11 mouse cellular contexts compared by ENCODE assay signal in genomic region chr2:128153551-128153910, GRCm38 (mm10). TPM values are rescaled to one million over a fixed set of nuclear protein-coding genes. Genes with fewer than 3 reads are reported as not detected.
DNase-seq lines count a peak whose midpoint lies in the region; ATAC-seq and TF ChIP-seq lines count a peak whose summit lies in the region.
"Had no signal": no experiment of that assay in that cellular context is flagged by ENCODE, and none has a peak within 500 bp of the region (broad histone marks: within the 10 kb centered on the region; RNA-seq: fewer than 3 reads in every experiment).

No protein-coding gene starts in this region.

- peak; percentile 93 for DNase-seq in heart, adult 11 months
- DNase-seq in heart, postnatal 25 days (ENCODE audit: low spot score), result no peak
- DNase-seq in midbrain, embryonic 14.5 days, result peak; percentile 40
- peak; percentile 61 for DNase-seq in thymus, adult 2 months
- no peak for DNase-seq in urinary bladder, postnatal 10 days (ENCODE audit: low spot score)
- DNase-seq in cerebellum, adult 8-10 months, result no peak
- DNase-seq: cerebellum, adult 9-10 months; layer of hippocampus, postnatal 36 days had no signal

- H3K36me3 ChIP-seq in midbrain, embryonic 14.5 days (ENCODE audit: control insufficient read depth, insufficient read depth, low read length), result peaks cover 3% of the 10 kb centered on the region; the same call in 1 of the 2 replicates
- H3K36me3 ChIP-seq in midbrain, embryonic 16.5 days (ENCODE audit: control insufficient read depth, insufficient read depth, low read length), result no peaks in the 10 kb centered on the region
- H3K36me3 ChIP-seq in hindbrain, embryonic 16.5 days (ENCODE audit: control insufficient read depth, insufficient read depth, low read length), result no peaks in the 10 kb centered on the region
- H3K36me3 ChIP-seq in thymus, adult 2 months (ENCODE audit: control insufficient read depth, insufficient read depth, low read length), result peaks cover 6% of the 10 kb centered on the region

- WGBS in midbrain, embryonic 14.5 days, result 44% methylated on average over 11 of the region's 11 CpGs
- 32% methylated on average over 11 of the region's 11 CpGs for WGBS in midbrain, embryonic 16.5 days
- WGBS in hindbrain, embryonic 16.5 days, result 35% methylated on average over 11 of the region's 11 CpGs
- 11% methylated on average over 11 of the region's 11 CpGs for WGBS in thymus, adult 2 months

- intact Hi-C loops in heart, postnatal 25 days (cut with DNase I), result no loop called here

- no peak for ATAC-seq in midbrain, embryonic 14.5 days (ENCODE audit: low FRiP score, low TSS enrichment)
- ATAC-seq in midbrain, embryonic 16.5 days, result no peak
- peak; percentile 62; the same call in 1 of the 2 replicates for ATAC-seq in hindbrain, embryonic 16.5 days
- ATAC-seq: intestine, embryonic 16.5 days had no signal

- no peaks in the 10 kb centered on the region for H3K9me3 ChIP-seq in midbrain, embryonic 14.5 days (ENCODE audit: control insufficient read depth, low read length)
- no peaks in the 10 kb centered on the region for H3K9me3 ChIP-seq in midbrain, embryonic 16.5 days (replicated peaks; ENCODE audit: control insufficient read depth, low read length, poor library complexity, severe bottlenecking)
- no peaks in the 10 kb centered on the region for H3K9me3 ChIP-seq in hindbrain, embryonic 16.5 days (ENCODE audit: control insufficient read depth, low read length)

- H3K27ac ChIP-seq in midbrain, embryonic 14.5 days (replicated peaks; ENCODE audit: low read depth, low read length), result no peak overlapping the region
- no peak overlapping the region for H3K27ac ChIP-seq in midbrain, embryonic 16.5 days (ENCODE audit: low read length)
- H3K27ac ChIP-seq in hindbrain, embryonic 16.5 days (ENCODE audit: low read depth, low read length), result no peak overlapping the region
- peak overlapping the region; percentile 90 for H3K27ac ChIP-seq in thymus, adult 2 months (ENCODE audit: control insufficient read depth, insufficient read depth, low read length)

- H3K4me1 ChIP-seq in midbrain, embryonic 14.5 days (ENCODE audit: control insufficient read depth, insufficient read depth, low read length), result peaks cover 8% of the 10 kb centered on the region; the same call in 1 of the 2 replicates
- H3K4me1 ChIP-seq in midbrain, embryonic 16.5 days (ENCODE audit: control insufficient read depth, insufficient read depth, low read length), result peaks cover 10% of the 10 kb centered on the region
- H3K4me1 ChIP-seq in hindbrain, embryonic 16.5 days (ENCODE audit: control insufficient read depth, insufficient read depth, low read depth, low read length), result peaks cover 6% of the 10 kb centered on the region
- H3K4me1 ChIP-seq in thymus, adult 2 months (replicated peaks; ENCODE audit: control insufficient read depth, insufficient read depth, low read length), result peaks cover 62% of the 10 kb centered on the region

- H3K27me3 ChIP-seq in midbrain, embryonic 14.5 days (ENCODE audit: control insufficient read depth, insufficient read depth, low read length), result no peaks in the 10 kb centered on the region
- no peaks in the 10 kb centered on the region for H3K27me3 ChIP-seq in midbrain, embryonic 16.5 days (ENCODE audit: control insufficient read depth, insufficient read depth, low read depth, low read length)
- H3K27me3 ChIP-seq in hindbrain, embryonic 16.5 days (replicated peaks; ENCODE audit: control insufficient read depth, insufficient read depth, low read length), result no peaks in the 10 kb centered on the region
- H3K27me3 ChIP-seq in thymus, adult 2 months (ENCODE audit: control insufficient read depth, insufficient read depth, low read length), result no peaks in the 10 kb centered on the region

- no peak overlapping the region for H3K4me2 ChIP-seq in midbrain, embryonic 14.5 days (ENCODE audit: low read length)
- no peak overlapping the region for H3K4me2 ChIP-seq in midbrain, embryonic 16.5 days (ENCODE audit: low read length)
- no peak overlapping the region for H3K4me2 ChIP-seq in hindbrain, embryonic 16.5 days (ENCODE audit: low read length)

- no peak for TF ChIP-seq POLR2A in thymus, adult 2 months (IDR thresholded peaks at IDR 0.05; ENCODE audit: control insufficient read depth, extremely low read depth, insufficient read depth, low read length, poor library complexity)

- no peak overlapping the region for H3K4me3 ChIP-seq in midbrain, embryonic 14.5 days (replicated peaks; ENCODE audit: low read depth, low read length)
- no peak overlapping the region for H3K4me3 ChIP-seq in midbrain, embryonic 16.5 days (ENCODE audit: low read depth, low read length)
- H3K4me3 ChIP-seq in hindbrain, embryonic 16.5 days (ENCODE audit: low read length), result no peak overlapping the region
- no peak overlapping the region for H3K4me3 ChIP-seq in thymus, adult 2 months (ENCODE audit: control insufficient read depth, insufficient read depth, low read length)

- no peak overlapping the region for H3K9ac ChIP-seq in midbrain, embryonic 14.5 days (replicated peaks; ENCODE audit: low read length)
- H3K9ac ChIP-seq in midbrain, embryonic 16.5 days (ENCODE audit: low read depth, low read length), result no peak overlapping the region; the same call in 1 of the 2 replicates
- no peak overlapping the region for H3K9ac ChIP-seq in hindbrain, embryonic 16.5 days (ENCODE audit: low read depth, low read length)

- TF ChIP-seq CTCF in thymus, adult 2 months (IDR thresholded peaks at IDR 0.05; ENCODE audit: borderline replicate concordance, control insufficient read depth, extremely low read depth, insufficient read depth, low read length, poor library complexity), result no peak

RNA-seq across cellular contexts. Expression of gene Bcl2l11, which starts 27.7 kb away (rescaled TPM):
- 10 to 100 TPM; 15.2 to 18.8 TPM for total RNA-seq in heart, postnatal 25 days (2021)
- polyA plus RNA-seq in midbrain, embryonic 14.5 days (2014; fragmentation: Nextera tagmentation; extraction: Ambion mirVana), result 8.7 and 13.3 TPM in 2 replicates
- polyA plus RNA-seq in midbrain, embryonic 16.5 days (2015; fragmentation: Nextera tagmentation; extraction: Ambion mirVana), result 7.4 and 9.4 TPM in 2 replicates
- polyA plus RNA-seq in hindbrain, embryonic 16.5 days (2015; fragmentation: Nextera tagmentation; extraction: Ambion mirVana), result 8.6 and 12.2 TPM in 2 replicates
- 54.4 and 63.3 TPM in 2 replicates for polyA plus RNA-seq in thymus, adult 2 months (2012; rRNA removed)

Comparison
In these comparisons a context has a peak if more than half of its experiments do, and no peak if none do; other contexts are left out.
1. DNase-seq: peak in heart, adult 11 months (single experiment), midbrain, embryonic 14.5 days (single experiment) and thymus, adult 2 months (single experiment); none in heart, postnatal 25 days (single experiment), urinary bladder, postnatal 10 days (single experiment) and cerebellum, adult 8-10 months (single experiment).